In genomic region chr7:112012102-112012501, GRCm38 (mm10) we compare ENCODE assay signal across 8 mouse cellular contexts. TPM values are rescaled to one million over a fixed set of nuclear protein-coding genes. Genes with fewer than 3 reads are reported as not detected.
DNase-seq lines count a peak whose midpoint lies in the region; ATAC-seq lines count a peak whose summit lies in the region.

No protein-coding gene starts in this region.

- no peak overlapping the region for H3K9ac ChIP-seq in forebrain, embryonic 15.5 days (replicated peaks)
- H3K9ac ChIP-seq in forebrain, embryonic 13.5 days: no peak overlapping the region
- H3K9ac ChIP-seq in stomach, embryonic 15.5 days: no peak overlapping the region

- H3K4me1 ChIP-seq in forebrain, embryonic 15.5 days: no peaks in the 10 kb centered on the region
- no peaks in the 10 kb centered on the region for H3K4me1 ChIP-seq in forebrain, embryonic 13.5 days
- H3K4me1 ChIP-seq in stomach, embryonic 15.5 days: peaks cover 11% of the 10 kb centered on the region; the same call in 1 of the 2 replicates

- peak overlapping the region; percentile 52; the same call in 1 of the 2 replicates for H3K27ac ChIP-seq in forebrain, embryonic 15.5 days (replicated peaks)
- H3K27ac ChIP-seq in forebrain, embryonic 13.5 days: no peak overlapping the region
- H3K27ac ChIP-seq in stomach, embryonic 15.5 days: peak overlapping the region; percentile 35; the same call in 1 of the 2 replicates

- H3K36me3 ChIP-seq in forebrain, embryonic 15.5 days: no peaks in the 10 kb centered on the region
- H3K36me3 ChIP-seq in forebrain, embryonic 13.5 days (ENCODE audit: poor library complexity, severe bottlenecking): no peaks in the 10 kb centered on the region
- H3K36me3 ChIP-seq in stomach, embryonic 15.5 days: no peaks in the 10 kb centered on the region

- peak; percentile 25 for DNase-seq in adipocyte (ENCODE audit: low spot score)
- peak; percentile 83 for DNase-seq in gastrocnemius, postnatal 10 days
- DNase-seq in layer of hippocampus, postnatal 36 days: peak; percentile 24 to 26
- DNase-seq in spleen, postnatal 14 days (ENCODE audit: low spot score in 2 of 2): no peak

- 61% methylated on average over 5 of the region's 5 CpGs for WGBS in forebrain, embryonic 15.5 days
- 61% methylated on average over 5 of the region's 5 CpGs for WGBS in forebrain, embryonic 13.5 days
- 26% methylated on average over 5 of the region's 5 CpGs for WGBS in stomach, embryonic 15.5 days

- no peaks in the 10 kb centered on the region for H3K9me3 ChIP-seq in forebrain, embryonic 15.5 days
- no peaks in the 10 kb centered on the region for H3K9me3 ChIP-seq in forebrain, embryonic 13.5 days (replicated peaks)
- no peaks in the 10 kb centered on the region for H3K9me3 ChIP-seq in stomach, embryonic 15.5 days

- peak; percentile 43; the same call in 1 of the 2 replicates for ATAC-seq in forebrain, embryonic 15.5 days (replicated peaks)
- no peak for ATAC-seq in forebrain, embryonic 13.5 days
- no peak for ATAC-seq in stomach, embryonic 15.5 days (ENCODE audit: insufficient read depth, low FRiP score, low read depth)
- ATAC-seq in megakaryocyte progenitor cell, adult 5-6 weeks (replicated peaks; ENCODE audit: poor library complexity): no peak

- no peak overlapping the region for H3K4me2 ChIP-seq in forebrain, embryonic 15.5 days (replicated peaks)
- H3K4me2 ChIP-seq in forebrain, embryonic 13.5 days: no peak overlapping the region
- no peak overlapping the region for H3K4me2 ChIP-seq in stomach, embryonic 15.5 days

- no peak overlapping the region for H3K4me3 ChIP-seq in forebrain, embryonic 15.5 days
- H3K4me3 ChIP-seq in forebrain, embryonic 13.5 days: no peak overlapping the region
- H3K4me3 ChIP-seq in stomach, embryonic 15.5 days (replicated peaks): no peak overlapping the region

- H3K27me3 ChIP-seq in forebrain, embryonic 15.5 days: no peaks in the 10 kb centered on the region
- no peaks in the 10 kb centered on the region for H3K27me3 ChIP-seq in forebrain, embryonic 13.5 days
- no peaks in the 10 kb centered on the region for H3K27me3 ChIP-seq in stomach, embryonic 15.5 days (replicated peaks)

RNA-seq across cellular contexts. Expression of gene Usp47, which starts 11.2 kb away (rescaled TPM):
- 88.1 and 91.3 TPM in 2 replicates for polyA plus RNA-seq in forebrain, embryonic 15.5 days (2015; fragmentation: Nextera tagmentation; extraction: Ambion mirVana)
- 77.1 and 85.3 TPM in 2 replicates for polyA plus RNA-seq in forebrain, embryonic 13.5 days (2015; fragmentation: Nextera tagmentation; extraction: Ambion mirVana)
- 100 to 1,000 TPM; 141 to 151 TPM for total RNA-seq in gastrocnemius, postnatal 10 days (2021)
- 10 to 100 TPM; 65.5 to 65.9 TPM for total RNA-seq in layer of hippocampus, postnatal 36 days (2021)
- 59.2 and 60.5 TPM in 2 replicates for polyA plus RNA-seq in stomach, embryonic 15.5 days (2015; fragmentation: Nextera tagmentation; extraction: Ambion mirVana)
- total RNA-seq in megakaryocyte progenitor cell, adult 5-6 weeks (2015): 58.0 and 58.5 TPM in 2 replicates
- 112 and 133 TPM in 2 replicates for total RNA-seq in megakaryocyte progenitor cell, adult 5-6 weeks (2017)

Comparison
In these comparisons a context has a peak if more than half of its experiments do, and no peak if none do; other contexts are left out.
1. DNase-seq: peak in adipocyte (single experiment), gastrocnemius, postnatal 10 days (single experiment) and layer of hippocampus, postnatal 36 days (2 of 2); none in spleen, postnatal 14 days (0 of 2).